Mouse (Mus musculus): ENCODE measurements around the gene Sppl3. TPM values are rescaled to one million over a fixed set of nuclear protein-coding genes. Genes with fewer than 3 reads are reported as not detected.
"Not testable (repeated sequence)": the region's sequence is repeated elsewhere in the genome, so short reads cannot be mapped to it uniquely, and the experiment has no call there.

Gene Sppl3
- polyA plus RNA-seq, 1 experiment from 2014 or later: 21.0 TPM

- ATAC-seq (ENCODE audit: low FRiP score) (no peak), DNase-seq (ENCODE audit: low spot score) (no peak)
- Histone ChIP-seq H3K9ac (ENCODE audit: low read depth, low read length) (no peak overlapping the region), H3K4me3 (ENCODE audit: low read depth, low read length) (no peak overlapping the region), H3K4me2 (replicated peaks; ENCODE audit: low read depth, low read length) (no peak overlapping the region), H3K36me3 (ENCODE audit: control insufficient read depth, insufficient read depth, low read length) (peaks cover 8% of the 10 kb centered on the region), H3K27me3 (ENCODE audit: control insufficient read depth, insufficient read depth, low read length) (no peaks in the 10 kb centered on the region), H3K27ac (ENCODE audit: low read depth, low read length) (no peak overlapping the region), H3K4me1 (replicated peaks; ENCODE audit: control insufficient read depth, insufficient read depth, low read length) (no peaks in the 10 kb centered on the region), H3K9me3 (ENCODE audit: control insufficient read depth, low read length) (no peaks in the 10 kb centered on the region)
- WGBS: 84% methylated on average over 6 of the region's 6 CpGs
These were observed 89.5 kb downstream of the Sppl3 start for GRCm38 (mm10) chr5:115100473-115100872.

GRCm38 (mm10) chr5:115102231-115102630, 91.3 kb downstream of the Sppl3 start:
- Histone ChIP-seq H3K9ac (ENCODE audit: low read depth, low read length) (no peak overlapping the region), H3K27me3 (ENCODE audit: control insufficient read depth, insufficient read depth, low read length) (no peaks in the 10 kb centered on the region), H3K4me2 (replicated peaks; ENCODE audit: low read depth, low read length) (no peak overlapping the region), H3K27ac (ENCODE audit: low read depth, low read length) (no peak overlapping the region), H3K4me3 (ENCODE audit: low read depth, low read length) (no peak overlapping the region), H3K36me3 (ENCODE audit: control insufficient read depth, insufficient read depth, low read length) (no peaks in the 10 kb centered on the region), H3K4me1 (replicated peaks; ENCODE audit: control insufficient read depth, insufficient read depth, low read length) (no peaks in the 10 kb centered on the region), H3K9me3 (ENCODE audit: control insufficient read depth, low read length) (no peaks in the 10 kb centered on the region)
- ATAC-seq (ENCODE audit: low FRiP score) (no peak), DNase-seq (ENCODE audit: low spot score) (no peak)
- WGBS: 83% methylated on average over 2 of the region's 2 CpGs

GRCm38 (mm10) chr5:115103253-115103652, 92.3 kb downstream of the Sppl3 start:
- H3K27me3 ChIP-seq (ENCODE audit: control insufficient read depth, insufficient read depth, low read length); H3K4me3 ChIP-seq (ENCODE audit: low read depth, low read length); DNase-seq (ENCODE audit: low spot score); ATAC-seq (ENCODE audit: low FRiP score); H3K27ac ChIP-seq (ENCODE audit: low read depth, low read length); H3K4me1 ChIP-seq (replicated peaks; ENCODE audit: control insufficient read depth, insufficient read depth, low read length); H3K36me3 ChIP-seq (ENCODE audit: control insufficient read depth, insufficient read depth, low read length); H3K9me3 ChIP-seq (ENCODE audit: control insufficient read depth, low read length); H3K9ac ChIP-seq (ENCODE audit: low read depth, low read length); H3K4me2 ChIP-seq (replicated peaks; ENCODE audit: low read depth, low read length): not testable (repeated sequence)
- WGBS: 96% methylated on average over 23 of the region's 23 CpGs

- 90% methylated on average over 7 of the region's 8 CpGs for WGBS
- Histone ChIP-seq H3K36me3 (ENCODE audit: control insufficient read depth, insufficient read depth, low read length) (no peaks in the 10 kb centered on the region), H3K27me3 (ENCODE audit: control insufficient read depth, insufficient read depth, low read length) (no peaks in the 10 kb centered on the region), H3K9me3 (ENCODE audit: control insufficient read depth, low read length) (no peaks in the 10 kb centered on the region), H3K4me1 (replicated peaks; ENCODE audit: control insufficient read depth, insufficient read depth, low read length) (peaks cover 8% of the 10 kb centered on the region; the same call in 1 of the 2 replicates), H3K9ac (ENCODE audit: low read depth, low read length) (no peak overlapping the region), H3K4me2 (replicated peaks; ENCODE audit: low read depth, low read length) (no peak overlapping the region), H3K27ac (ENCODE audit: low read depth, low read length) (no peak overlapping the region), H3K4me3 (ENCODE audit: low read depth, low read length) (no peak overlapping the region)
- DNase-seq (ENCODE audit: low spot score) (no peak), ATAC-seq (ENCODE audit: low FRiP score) (no peak)
These were observed 100.2 kb downstream of the Sppl3 start for GRCm38 (mm10) chr5:115111156-115111555.

GRCm38 (mm10) chr5:115113244-115113643, 102.3 kb downstream of the Sppl3 start:
- no peak overlapping the region for H3K4me2 ChIP-seq (replicated peaks; ENCODE audit: low read depth, low read length)
- H3K27ac ChIP-seq (ENCODE audit: low read depth, low read length): no peak overlapping the region
- H3K27me3 ChIP-seq (ENCODE audit: control insufficient read depth, insufficient read depth, low read length): no peaks in the 10 kb centered on the region
- DNase-seq (ENCODE audit: low spot score) (no peak), ATAC-seq (ENCODE audit: low FRiP score) (no peak)
- WGBS: 96% methylated on average over 12 of the region's 12 CpGs
- H3K9me3 ChIP-seq (ENCODE audit: control insufficient read depth, low read length): no peaks in the 10 kb centered on the region
- H3K4me3 ChIP-seq (ENCODE audit: low read depth, low read length): no peak overlapping the region
- peaks cover 8% of the 10 kb centered on the region; the same call in 1 of the 2 replicates for H3K4me1 ChIP-seq (replicated peaks; ENCODE audit: control insufficient read depth, insufficient read depth, low read length)
- H3K36me3 ChIP-seq (ENCODE audit: control insufficient read depth, insufficient read depth, low read length): no peaks in the 10 kb centered on the region
- no peak overlapping the region for H3K9ac ChIP-seq (ENCODE audit: low read depth, low read length)

GRCm38 (mm10) chr5:115114501-115114900, 103.6 kb downstream of the Sppl3 start:
- Histone ChIP-seq H3K36me3 (ENCODE audit: control insufficient read depth, insufficient read depth, low read length) (no peaks in the 10 kb centered on the region), H3K9ac (ENCODE audit: low read depth, low read length) (no peak overlapping the region), H3K27ac (ENCODE audit: low read depth, low read length) (no peak overlapping the region), H3K4me1 (replicated peaks; ENCODE audit: control insufficient read depth, insufficient read depth, low read length) (peaks cover 8% of the 10 kb centered on the region; the same call in 1 of the 2 replicates), H3K27me3 (ENCODE audit: control insufficient read depth, insufficient read depth, low read length) (no peaks in the 10 kb centered on the region), H3K4me2 (replicated peaks; ENCODE audit: low read depth, low read length) (no peak overlapping the region), H3K4me3 (ENCODE audit: low read depth, low read length) (no peak overlapping the region), H3K9me3 (ENCODE audit: control insufficient read depth, low read length) (no peaks in the 10 kb centered on the region)
- ATAC-seq (ENCODE audit: low FRiP score) (no peak), DNase-seq (ENCODE audit: low spot score) (no peak)
- WGBS: 99% methylated on average over 8 of the region's 8 CpGs

- no peaks in the 10 kb centered on the region for H3K9me3 ChIP-seq (ENCODE audit: control insufficient read depth, low read length)
- no peaks in the 10 kb centered on the region for H3K36me3 ChIP-seq (ENCODE audit: control insufficient read depth, insufficient read depth, low read length)
- H3K4me3 ChIP-seq (ENCODE audit: low read depth, low read length): no peak overlapping the region
- no peak overlapping the region for H3K9ac ChIP-seq (ENCODE audit: low read depth, low read length)
- H3K4me2 ChIP-seq (replicated peaks; ENCODE audit: low read depth, low read length): no peak overlapping the region
- no peak for DNase-seq (ENCODE audit: low spot score)
- ATAC-seq (ENCODE audit: low FRiP score): no peak
- WGBS: 86% methylated on average over 3 of the region's 3 CpGs
- no peak overlapping the region for H3K27ac ChIP-seq (ENCODE audit: low read depth, low read length)
- H3K27me3 ChIP-seq (ENCODE audit: control insufficient read depth, insufficient read depth, low read length): no peaks in the 10 kb centered on the region
- no peaks in the 10 kb centered on the region for H3K4me1 ChIP-seq (replicated peaks; ENCODE audit: control insufficient read depth, insufficient read depth, low read length)
These were observed 105.5 kb downstream of the Sppl3 start for GRCm38 (mm10) chr5:115116426-115116825.

- no peak overlapping the region for H3K4me2 ChIP-seq (replicated peaks; ENCODE audit: low read depth, low read length)
- H3K4me1 ChIP-seq (replicated peaks; ENCODE audit: control insufficient read depth, insufficient read depth, low read length): no peaks in the 10 kb centered on the region
- ATAC-seq (ENCODE audit: low FRiP score) (no peak), DNase-seq (ENCODE audit: low spot score) (no peak)
- no peaks in the 10 kb centered on the region for H3K9me3 ChIP-seq (ENCODE audit: control insufficient read depth, low read length)
- WGBS: 96% methylated on average over 13 of the region's 13 CpGs
- no peaks in the 10 kb centered on the region for H3K36me3 ChIP-seq (ENCODE audit: control insufficient read depth, insufficient read depth, low read length)
- H3K9ac ChIP-seq (ENCODE audit: low read depth, low read length): no peak overlapping the region
- no peak overlapping the region for H3K4me3 ChIP-seq (ENCODE audit: low read depth, low read length)
- H3K27ac ChIP-seq (ENCODE audit: low read depth, low read length): no peak overlapping the region
- H3K27me3 ChIP-seq (ENCODE audit: control insufficient read depth, insufficient read depth, low read length): no peaks in the 10 kb centered on the region
These were observed 106.5 kb downstream of the Sppl3 start for GRCm38 (mm10) chr5:115117467-115117866.

- H3K36me3 ChIP-seq (ENCODE audit: control insufficient read depth, insufficient read depth, low read length): no peaks in the 10 kb centered on the region; the same call in 1 of the 2 replicates
- no peaks in the 10 kb centered on the region for H3K9me3 ChIP-seq (ENCODE audit: control insufficient read depth, low read length)
- no peaks in the 10 kb centered on the region for H3K27me3 ChIP-seq (ENCODE audit: control insufficient read depth, insufficient read depth, low read length)
- H3K27ac ChIP-seq (ENCODE audit: low read depth, low read length): peak within 1 kb of the TSS; percentile 27; the same call in 1 of the 2 replicates
- peak; percentile 91 for DNase-seq (ENCODE audit: low spot score)
- H3K4me3 ChIP-seq (ENCODE audit: low read depth, low read length): peak within 1 kb of the TSS; percentile 75
- WGBS: under 1% methylated on average over 39 of the region's 39 CpGs
- peak within 1 kb of the TSS; percentile 90 for H3K9ac ChIP-seq (ENCODE audit: low read depth, low read length)
- peak within 1 kb of the TSS; percentile 74 for H3K4me2 ChIP-seq (replicated peaks; ENCODE audit: low read depth, low read length)
- ATAC-seq (ENCODE audit: low FRiP score): peak; percentile 92
- H3K4me1 ChIP-seq (replicated peaks; ENCODE audit: control insufficient read depth, insufficient read depth, low read length): no peaks in the 10 kb centered on the region
These were observed 108.1 kb downstream of the Sppl3 start, which contains the start of gene Acads for GRCm38 (mm10) chr5:115118961-115119570. Acads (minus strand) TSS chr5:115119346.
